Mouse (Mus musculus) kidney, adult 2 months (tissue): ENCODE results near the gene Pced1b.

ENCODE experiments used
- CTCF ChIP-seq: fragments of 200-500 bp; conservative IDR thresholded peaks from 2 replicates; pipeline ENCODE4 v1.5.1; 2011; ENCODE audit warnings: low read depth, mild to moderate bottlenecking, control low read depth, low read length, moderate library complexity, mixed read lengths; ENCODE audit not compliant: insufficient read depth, insufficient read length
- POLR2A ChIP-seq: fragments of 200-500 bp; IDR thresholded peaks from one replicate; pipeline ENCODE4 v1.6.1; 2011; ENCODE audit warnings: low read depth, low read length, control low read depth

DNA sequence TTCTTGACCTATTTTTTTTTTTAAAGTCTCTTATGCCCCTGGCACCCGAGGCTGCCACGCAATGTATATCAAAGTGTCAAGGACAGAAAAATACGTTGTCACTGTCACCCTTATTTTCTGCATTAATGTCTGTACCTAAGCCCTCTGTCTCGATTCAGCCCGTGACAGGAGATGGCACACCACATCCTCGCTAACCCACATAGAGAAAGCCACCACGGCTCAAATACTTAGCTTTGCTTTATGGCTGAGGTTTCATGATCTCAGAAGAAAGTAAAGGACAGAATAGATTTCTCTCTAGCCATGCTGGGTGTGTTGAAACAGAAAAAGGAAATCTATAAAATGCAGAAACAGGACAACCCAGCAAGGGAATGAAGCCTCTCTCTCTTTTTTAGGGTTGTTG, 64.3 kb downstream of the Pced1b start:
- TF ChIP-seq CTCF (no peak), POLR2A (no peak)
